Mouse (Mus musculus) kidney, embryonic 15.5 days (tissue): ENCODE results near the gene Tmem203. TPM values are rescaled to one million over a fixed set of nuclear protein-coding genes. Genes with fewer than 3 reads are reported as not detected.

Source experiments
- ATAC-seq: fragments of 200-750 bp; cut with Nextera tagmentation; replicated peaks from 2 replicates; pipeline ENCODE4 v1.8.0; 2017; ENCODE audit warnings: moderate TSS enrichment; ENCODE audit not compliant: low FRiP score
- H3K27ac ChIP-seq: fragments of 300-500 bp; sonication (generic); 2 replicates; pipeline ENCODE4 v1.5.1; 2015; ENCODE audit warnings: mild to moderate bottlenecking, inconsistent platforms
- H3K27me3 ChIP-seq: fragments of 300-500 bp; sonication (generic); 2 replicates; pipeline ENCODE4 v1.6.1; 2015; ENCODE audit warnings: inconsistent platforms
- H3K36me3 ChIP-seq: fragments of 300-500 bp; sonication (generic); 2 replicates; pipeline ENCODE4 v1.6.1; 2015; ENCODE audit warnings: inconsistent platforms
- H3K4me1 ChIP-seq: fragments of 300-500 bp; sonication (generic); 2 replicates; pipeline ENCODE4 v1.6.1; 2015; ENCODE audit warnings: inconsistent platforms
- H3K4me2 ChIP-seq: fragments of 300-500 bp; sonication (generic); 2 replicates; pipeline ENCODE4 v1.6.1; 2015; ENCODE audit warnings: moderate library complexity, mild to moderate bottlenecking, inconsistent platforms
- H3K4me3 ChIP-seq: fragments of 300-500 bp; sonication (generic); replicated peaks from 2 replicates; pipeline ENCODE4 v1.5.1; 2015; ENCODE audit warnings: mild to moderate bottlenecking, inconsistent platforms
- H3K9ac ChIP-seq: fragments of 300-500 bp; sonication (generic); 2 replicates; pipeline ENCODE4 v1.6.1; 2015; ENCODE audit warnings: mild to moderate bottlenecking, inconsistent platforms
- H3K9me3 ChIP-seq: fragments of 300-500 bp; sonication (generic); replicated peaks from 2 replicates; pipeline ENCODE4 v1.6.1; 2016; ENCODE audit warnings: inconsistent platforms
- WGBS: fragments of 180-500 bp; shearing (Covaris S2); methylation state at CpG from one replicate; pipeline ENCODE4 v1.1.7; 2015; ENCODE audit warnings: mixed read lengths; 5-methylcytosine and 5-hydroxymethylcytosine counted together
- polyA plus RNA-seq: library from polyadenylated mRNA; unstranded; fragments of >200 nt; fragmentation: Nextera tagmentation; extraction: Ambion mirVana; gene quantifications from 2 replicates; pipeline ENCODE4 v1.2.1, GENCODE M21; 2015

Gene Tmem203
- polyA plus RNA-seq, 1 experiment from 2014 or later = 23.4 TPM

- H3K4me2 ChIP-seq = no peak overlapping the region
- no peak overlapping the region for H3K9ac ChIP-seq
- ATAC-seq = no peak; the same call in 1 of the 2 replicates
- peaks cover 45% of the 10 kb centered on the region for H3K36me3 ChIP-seq
- WGBS = 55% methylated on average over 7 of the region's 7 CpGs
- H3K4me1 ChIP-seq = peaks cover 28% of the 10 kb centered on the region
- no peak overlapping the region for H3K4me3 ChIP-seq
- H3K9me3 ChIP-seq = no peaks in the 10 kb centered on the region
- H3K27ac ChIP-seq = 0 out of 2 replicates have a peak overlapping the region, but pooled peaks have one; percentile 61
- H3K27me3 ChIP-seq = peaks cover 44% of the 10 kb centered on the region
Observed at GRCm38 (mm10) chr2:25286837-25287636, 31.8 kb downstream of the Tmem203 start.

- WGBS = 85% methylated on average over 6 of the region's 6 CpGs
- Histone ChIP-seq H3K4me3 (no peak within 1 kb of the TSS), H3K9me3 (no peaks in the 10 kb centered on the region), H3K27me3 (peaks cover 54% of the 10 kb centered on the region), H3K4me1 (peaks cover 36% of the 10 kb centered on the region), H3K4me2 (no peak within 1 kb of the TSS), H3K9ac (no peak within 1 kb of the TSS), H3K27ac (0 out of 2 replicates have a peak within 1 kb of the TSS, but pooled peaks have one; percentile 61), H3K36me3 (peaks cover 34% of the 10 kb centered on the region)
- ATAC-seq = no peak
Observed at GRCm38 (mm10) chr2:25287927-25288649, 32.8 kb downstream of the Tmem203 start, which contains the start of gene Tmem210. Gene Tmem210 (plus strand): TSS chr2:25288145.

GRCm38 (mm10) chr2:25288734-25289345, 33.6 kb downstream of the Tmem203 start:
- Histone ChIP-seq H3K27me3 (peaks cover 62% of the 10 kb centered on the region), H3K27ac (no peak overlapping the region), H3K4me3 (no peak overlapping the region), H3K9ac (no peak overlapping the region), H3K9me3 (no peaks in the 10 kb centered on the region), H3K4me1 (peaks cover 36% of the 10 kb centered on the region), H3K36me3 (peaks cover 26% of the 10 kb centered on the region), H3K4me2 (no peak overlapping the region)
- 83% methylated on average over 7 of the region's 7 CpGs for WGBS
- no peak for ATAC-seq

- peaks cover 66% of the 10 kb centered on the region for H3K27me3 ChIP-seq
- H3K9ac ChIP-seq = no peak within 1 kb of the TSS
- H3K4me1 ChIP-seq = peaks cover 36% of the 10 kb centered on the region
- H3K27ac ChIP-seq = no peak within 1 kb of the TSS
- H3K4me3 ChIP-seq = peak within 1 kb of the TSS; percentile 25
- ATAC-seq = no peak
- H3K4me2 ChIP-seq = peak within 1 kb of the TSS; percentile 61
- H3K36me3 ChIP-seq = peaks cover 18% of the 10 kb centered on the region
- no peaks in the 10 kb centered on the region for H3K9me3 ChIP-seq
- 8% methylated on average over 11 of the region's 11 CpGs for WGBS
Observed at GRCm38 (mm10) chr2:25289651-25290050, 34.4 kb downstream of the Tmem203 start, which contains the start of gene Lrrc26. Gene Lrrc26 (plus strand): TSS chr2:25289915.

GRCm38 (mm10) chr2:25290101-25290815, 35.0 kb downstream of the Tmem203 start:
- H3K9ac ChIP-seq = no peak overlapping the region
- H3K4me3 ChIP-seq = peak overlapping the region; percentile 25
- H3K4me1 ChIP-seq = peaks cover 36% of the 10 kb centered on the region
- 1% methylated on average over 54 of the region's 54 CpGs for WGBS
- H3K27ac ChIP-seq = no peak overlapping the region
- H3K27me3 ChIP-seq = peaks cover 72% of the 10 kb centered on the region
- H3K4me2 ChIP-seq = peak overlapping the region; percentile 61
- H3K9me3 ChIP-seq = no peaks in the 10 kb centered on the region
- ATAC-seq = no peak
- peaks cover 12% of the 10 kb centered on the region for H3K36me3 ChIP-seq

- no peak overlapping the region for H3K27ac ChIP-seq
- under 1% methylated on average over 18 of the region's 18 CpGs for WGBS
- peak overlapping the region; percentile 25 for H3K4me3 ChIP-seq
- peak overlapping the region; percentile 61 for H3K4me2 ChIP-seq
- H3K27me3 ChIP-seq = peaks cover 77% of the 10 kb centered on the region
- no peaks in the 10 kb centered on the region for H3K9me3 ChIP-seq
- peaks cover 36% of the 10 kb centered on the region for H3K4me1 ChIP-seq
- no peak overlapping the region for H3K9ac ChIP-seq
- ATAC-seq = no peak
- H3K36me3 ChIP-seq = peaks cover 7% of the 10 kb centered on the region
Observed at GRCm38 (mm10) chr2:25290816-25291130, 35.5 kb downstream of the Tmem203 start.

GRCm38 (mm10) chr2:25291184-25292053, 36.2 kb downstream of the Tmem203 start:
- Histone ChIP-seq H3K9ac (no peak overlapping the region), H3K4me1 (peaks cover 30% of the 10 kb centered on the region), H3K9me3 (no peaks in the 10 kb centered on the region), H3K4me3 (peak overlapping the region; percentile 40), H3K27ac (no peak overlapping the region), H3K36me3 (peaks cover under 1% of the 10 kb centered on the region; the same call in 1 of the 2 replicates), H3K27me3 (peaks cover 83% of the 10 kb centered on the region), H3K4me2 (peak overlapping the region; percentile 61)
- ATAC-seq = 0 out of 2 replicates have a peak, but pooled peaks have one; percentile 16
- WGBS = 5% methylated on average over 32 of the region's 32 CpGs

GRCm38 (mm10) chr2:25292054-25292544, 36.9 kb downstream of the Tmem203 start:
- H3K4me2 ChIP-seq = peak overlapping the region; percentile 61
- 0 out of 2 replicates have a peak overlapping the region, but pooled peaks have one; percentile 17 for H3K9ac ChIP-seq
- H3K27me3 ChIP-seq = peaks cover 89% of the 10 kb centered on the region
- ATAC-seq = peak; percentile 23; the same call in 1 of the 2 replicates
- no peaks in the 10 kb centered on the region for H3K36me3 ChIP-seq
- peak overlapping the region; percentile 40 for H3K4me3 ChIP-seq
- peaks cover 30% of the 10 kb centered on the region for H3K4me1 ChIP-seq
- no peaks in the 10 kb centered on the region for H3K9me3 ChIP-seq
- no peak overlapping the region for H3K27ac ChIP-seq
- WGBS = 2% methylated on average over 40 of the region's 43 CpGs

GRCm38 (mm10) chr2:25292856-25293255, 37.6 kb downstream of the Tmem203 start:
- H3K4me1 ChIP-seq = peaks cover 30% of the 10 kb centered on the region
- no peaks in the 10 kb centered on the region for H3K9me3 ChIP-seq
- no peak overlapping the region for H3K4me3 ChIP-seq
- H3K4me2 ChIP-seq = peak overlapping the region; percentile 61; the same call in 1 of the 2 replicates
- H3K27me3 ChIP-seq = peaks cover 91% of the 10 kb centered on the region
- ATAC-seq = no peak
- 0 out of 2 replicates have a peak overlapping the region, but pooled peaks have one; percentile 17 for H3K9ac ChIP-seq
- H3K36me3 ChIP-seq = no peaks in the 10 kb centered on the region
- WGBS = 5% methylated on average over 1 of the region's 1 CpGs
- no peak overlapping the region for H3K27ac ChIP-seq

GRCm38 (mm10) chr2:25293706-25294105, 38.5 kb downstream of the Tmem203 start:
- Histone ChIP-seq H3K4me3 (no peak overlapping the region), H3K9ac (no peak overlapping the region), H3K9me3 (no peaks in the 10 kb centered on the region), H3K27me3 (peaks cover 83% of the 10 kb centered on the region), H3K36me3 (no peaks in the 10 kb centered on the region), H3K4me2 (no peak overlapping the region), H3K4me1 (peaks cover 30% of the 10 kb centered on the region), H3K27ac (no peak overlapping the region)
- 71% methylated on average over 9 of the region's 9 CpGs for WGBS
- ATAC-seq = no peak
